Mouse (Mus musculus): Measurements from ENCODE around the gene Clk4. TPM values are rescaled to one million over a fixed set of nuclear protein-coding genes. Genes with fewer than 3 reads are reported as not detected.

Clk4 gene
- polyA plus RNA-seq, 1 experiment: 27.7 TPM

Other genes with a start within 250 kb of the Clk4 start
- not detected in 2 replicates for gene Olfr54, start 247.5 kb upstream of the Clk4 start, polyA plus RNA-seq (2012; ENCODE audit: insufficient read depth, insufficient read length, missing spikeins)
- not detected in 2 replicates for gene Olfr1375, start 213.6 kb upstream of the Clk4 start, polyA plus RNA-seq (2012; ENCODE audit: insufficient read depth, insufficient read length, missing spikeins)
- 1.6 and 2.6 TPM in 2 replicates for gene Zfp354a, start 202.5 kb upstream of the Clk4 start, polyA plus RNA-seq (2012; ENCODE audit: insufficient read depth, insufficient read length, missing spikeins)
- not detected in 2 replicates for gene Gm12569, start 41.3 kb upstream of the Clk4 start, polyA plus RNA-seq (2012; ENCODE audit: insufficient read depth, insufficient read length, missing spikeins)
- 3.0 and 3.2 TPM in 2 replicates for gene BC049762, start 1.3 kb downstream of the Clk4 start, polyA plus RNA-seq (2012; ENCODE audit: insufficient read depth, insufficient read length, missing spikeins)
- 2.3 and 3.6 TPM in 2 replicates for gene Col23a1, start 28.2 kb downstream of the Clk4 start, polyA plus RNA-seq (2012; ENCODE audit: insufficient read depth, insufficient read length, missing spikeins)